Mouse (Mus musculus): ENCODE results near the gene Trpv3. TPM values are rescaled to one million over a fixed set of nuclear protein-coding genes. Genes with fewer than 3 reads are reported as not detected.

Trpv3 gene
- polyA plus RNA-seq, 1 experiment from 2014 or later: 0.29 TPM

Other genes with a start within 250 kb of the Trpv3 start
- 30.9 and 34.7 TPM in 2 replicates for gene Camkk1, start 248.4 kb upstream of the Trpv3 start, polyA plus RNA-seq (2015; fragmentation: Nextera tagmentation; extraction: Ambion mirVana)
- gene Ncbp3, start 219.6 kb upstream of the Trpv3 start, polyA plus RNA-seq (2015; fragmentation: Nextera tagmentation; extraction: Ambion mirVana): 9.1 and 10.1 TPM in 2 replicates
- 0.19 and 2.7 TPM in 2 replicates for gene Itgae, start 176.8 kb upstream of the Trpv3 start, polyA plus RNA-seq (2015; fragmentation: Nextera tagmentation; extraction: Ambion mirVana)
- gene Haspin, start 129.1 kb upstream of the Trpv3 start, polyA plus RNA-seq (2015; fragmentation: Nextera tagmentation; extraction: Ambion mirVana): 2.4 and 5.7 TPM in 2 replicates
- gene P2rx5, start 107.0 kb upstream of the Trpv3 start, polyA plus RNA-seq (2015; fragmentation: Nextera tagmentation; extraction: Ambion mirVana): 0.72 and 0.84 TPM in 2 replicates
- 136 and 148 TPM in 2 replicates for gene Emc6, start 90.4 kb upstream of the Trpv3 start, polyA plus RNA-seq (2015; fragmentation: Nextera tagmentation; extraction: Ambion mirVana)
- gene Tax1bp3, start 90.3 kb upstream of the Trpv3 start, polyA plus RNA-seq (2015; fragmentation: Nextera tagmentation; extraction: Ambion mirVana): 118 and 133 TPM in 2 replicates
- 17.0 and 17.7 TPM in 2 replicates for gene Ctns, start 68.3 kb upstream of the Trpv3 start, polyA plus RNA-seq (2015; fragmentation: Nextera tagmentation; extraction: Ambion mirVana)
- 3.0 and 3.4 TPM in 2 replicates for gene Shpk, start 67.9 kb upstream of the Trpv3 start, polyA plus RNA-seq (2015; fragmentation: Nextera tagmentation; extraction: Ambion mirVana)
- 2.0 and 2.4 TPM in 2 replicates for gene Trpv1, start 33.1 kb upstream of the Trpv3 start, polyA plus RNA-seq (2015; fragmentation: Nextera tagmentation; extraction: Ambion mirVana)
- gene Aspa, start 62.2 kb downstream of the Trpv3 start, polyA plus RNA-seq (2015; fragmentation: Nextera tagmentation; extraction: Ambion mirVana): 3.4 and 4.0 TPM in 2 replicates
- not detected in 2 replicates for gene Gm49340, start 62.4 kb downstream of the Trpv3 start, polyA plus RNA-seq (2015; fragmentation: Nextera tagmentation; extraction: Ambion mirVana)
- 0.12 and 0.19 TPM in 2 replicates for gene Spata22, start 62.4 kb downstream of the Trpv3 start, polyA plus RNA-seq (2015; fragmentation: Nextera tagmentation; extraction: Ambion mirVana)
- gene Olfr20, start 83.4 kb downstream of the Trpv3 start, polyA plus RNA-seq (2015; fragmentation: Nextera tagmentation; extraction: Ambion mirVana): not detected in 2 replicates
- gene Olfr376, start 103.9 kb downstream of the Trpv3 start, polyA plus RNA-seq (2015; fragmentation: Nextera tagmentation; extraction: Ambion mirVana): not detected in 2 replicates
- not detected in 2 replicates for gene Olfr1, start 132.2 kb downstream of the Trpv3 start, polyA plus RNA-seq (2015; fragmentation: Nextera tagmentation; extraction: Ambion mirVana)
- not detected in 2 replicates for gene Olfr378, start 161.1 kb downstream of the Trpv3 start, polyA plus RNA-seq (2015; fragmentation: Nextera tagmentation; extraction: Ambion mirVana)
- not detected in 2 replicates for gene Olfr380, start 190.1 kb downstream of the Trpv3 start, polyA plus RNA-seq (2015; fragmentation: Nextera tagmentation; extraction: Ambion mirVana)
- not detected in 2 replicates for gene Olfr381, start 224.2 kb downstream of the Trpv3 start, polyA plus RNA-seq (2015; fragmentation: Nextera tagmentation; extraction: Ambion mirVana)
- gene Olfr382, start 249.8 kb downstream of the Trpv3 start, polyA plus RNA-seq (2015; fragmentation: Nextera tagmentation; extraction: Ambion mirVana): not detected in 2 replicates

Measured in neural tube, embryonic 15.5 days (tissue).